Mouse (Mus musculus): ENCODE results near the gene Ckm. TPM values are rescaled to one million over a fixed set of nuclear protein-coding genes. Genes with fewer than 3 reads are reported as not detected.
A peak's percentile ranks its signal among the peaks of the same experiment; 100 is the strongest.

The Ckm gene
- total RNA-seq, 2 experiments from 2014 or later: 34,344 to 35,305 TPM

DNA sequence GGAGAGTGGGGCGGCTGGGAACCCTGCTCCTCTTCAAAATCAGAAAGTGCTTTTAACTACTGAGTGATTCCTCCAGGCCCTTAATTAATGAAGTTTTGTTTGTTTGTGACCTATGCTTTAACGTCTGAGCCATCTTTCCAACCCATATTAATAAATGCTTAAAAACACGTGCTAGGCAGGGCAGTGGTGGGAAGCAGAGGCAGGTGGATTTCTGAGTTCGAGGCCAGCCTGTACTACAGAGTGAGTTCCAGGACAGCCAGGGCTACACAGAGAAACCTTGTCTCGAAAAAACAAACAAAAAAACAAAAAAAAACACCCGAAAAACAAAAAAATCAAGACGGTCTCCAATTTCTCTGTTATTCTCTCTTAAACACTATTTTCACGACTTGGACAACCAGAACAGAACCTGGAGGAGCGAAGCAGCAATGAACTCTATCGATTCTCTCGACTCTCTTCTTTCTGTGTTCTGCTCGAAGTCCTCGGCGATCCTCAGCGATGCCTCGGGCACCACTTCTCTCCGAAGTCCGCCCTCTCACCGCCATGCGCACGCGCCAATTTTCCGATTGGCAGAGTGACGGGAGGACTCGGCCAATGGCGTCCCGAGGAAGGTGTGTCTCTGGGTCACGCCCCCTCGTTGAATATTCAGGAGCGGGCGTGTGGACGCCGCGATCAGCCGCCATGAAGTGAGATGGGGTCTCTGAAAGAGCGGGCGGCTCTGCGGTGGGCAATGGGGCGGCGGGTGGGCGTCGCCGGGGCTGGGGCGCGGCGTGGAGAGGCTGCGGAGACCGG, 23.0 kb upstream of the Ckm start, which contains the start of gene Ercc2:
TSS of gene Ercc2 (plus strand) at position 634 of the 789 bp plus-strand sequence.
- DNase-seq: peak; percentile 99
- intact Hi-C loops (cut with DNase I; ENCODE audit: low total_unique reads): no loop called here

DNA sequence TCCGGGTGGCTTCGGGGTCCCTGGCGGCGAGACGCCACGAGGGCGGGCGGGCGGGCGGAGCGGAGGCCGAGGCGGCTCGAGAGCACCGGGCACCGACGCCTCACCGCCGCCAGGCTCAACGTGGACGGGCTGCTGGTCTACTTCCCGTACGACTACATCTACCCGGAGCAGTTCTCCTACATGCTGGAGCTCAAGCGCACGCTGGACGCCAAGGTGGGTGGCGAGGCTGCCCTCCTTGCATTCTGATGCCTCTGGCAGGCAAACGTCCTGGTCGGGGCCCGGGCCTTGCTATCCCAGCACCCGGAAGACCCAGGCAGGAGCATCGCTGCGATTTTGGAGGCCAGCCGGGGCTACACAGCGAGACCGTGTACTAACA, 22.4 kb upstream of the Ckm start:
- intact Hi-C loops (cut with DNase I; ENCODE audit: low total_unique reads): no loop called here
- DNase-seq: no peak

DNA sequence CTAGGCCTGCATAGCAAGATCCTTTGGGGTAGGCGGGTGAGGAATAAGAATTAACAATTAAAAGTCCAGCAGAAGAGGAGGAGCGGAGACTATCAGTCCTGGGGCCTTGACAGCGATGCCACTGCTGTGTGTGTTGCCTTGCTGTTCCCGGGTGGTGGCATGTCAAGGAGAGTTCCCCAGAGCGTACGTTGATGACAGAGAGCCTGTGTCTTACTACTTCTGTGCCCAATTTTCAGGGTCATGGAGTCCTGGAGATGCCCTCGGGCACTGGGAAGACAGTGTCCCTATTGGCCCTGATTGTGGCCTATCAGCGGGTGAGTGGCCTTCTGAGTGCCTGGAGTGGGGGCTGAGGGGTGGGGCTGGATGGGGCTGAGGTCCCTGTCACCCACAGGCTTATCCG, 20.9 kb upstream of the Ckm start:
- intact Hi-C loops (cut with DNase I; ENCODE audit: low total_unique reads): no loop called here
- no peak for DNase-seq

DNA sequence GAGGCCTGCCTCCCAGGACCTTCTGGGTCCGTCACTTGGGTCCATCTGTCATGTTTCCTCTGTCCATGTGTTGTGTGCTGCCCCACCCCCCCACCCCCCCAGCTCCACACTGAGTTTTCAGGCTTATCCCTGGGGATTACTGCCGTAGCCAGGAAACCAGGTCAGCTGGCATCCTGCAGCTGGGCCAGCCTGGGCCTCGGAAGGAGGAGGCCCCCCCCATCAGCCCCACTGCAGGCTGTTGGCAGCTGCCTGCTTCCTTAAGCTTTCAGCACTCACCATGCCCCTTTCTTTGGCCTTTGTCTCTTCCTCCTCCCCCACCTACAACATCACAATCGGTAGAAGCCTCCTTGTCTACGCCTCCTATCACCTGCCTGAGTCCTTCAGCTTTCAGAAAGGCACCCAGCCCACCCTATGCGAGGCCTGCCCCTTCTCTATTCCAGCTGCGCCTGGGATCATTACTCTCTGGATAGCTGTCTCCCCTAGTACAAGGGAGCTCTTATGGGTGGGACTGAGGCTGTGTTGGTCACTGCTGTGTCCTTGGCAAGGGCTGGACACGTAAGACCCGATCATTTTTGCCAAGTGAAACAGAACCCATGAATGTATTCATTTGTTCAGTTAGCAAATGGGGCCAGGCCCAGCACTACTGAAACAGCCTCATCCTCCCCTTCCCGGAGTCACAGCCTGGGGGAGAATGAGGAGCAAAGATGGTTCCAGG, 15.7 kb upstream of the Ckm start:
- no peak for DNase-seq
- intact Hi-C loops (cut with DNase I; ENCODE audit: low total_unique reads): no loop called here

DNA sequence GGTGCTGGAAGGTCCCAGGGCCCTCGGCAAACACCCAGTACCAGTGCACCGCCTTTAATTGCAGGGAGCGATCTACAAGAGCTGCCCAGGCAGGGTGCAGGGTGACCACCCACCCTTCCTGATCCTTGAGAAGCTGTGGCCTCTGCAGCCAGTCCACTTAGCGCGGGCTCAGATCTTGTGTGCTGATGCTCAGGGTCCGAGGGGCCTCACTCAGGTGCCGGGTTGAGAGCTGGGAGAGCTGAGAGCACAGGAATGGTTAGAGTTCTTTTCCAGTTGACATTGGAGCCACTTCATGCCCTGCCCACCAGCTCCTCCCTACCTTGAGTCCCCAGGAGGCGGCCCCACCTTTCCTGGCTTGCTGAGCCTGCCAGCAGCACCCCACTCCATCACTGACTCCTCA, 10.1 kb upstream of the Ckm start:
- intact Hi-C loops (cut with DNase I; ENCODE audit: low total_unique reads): no loop called here
- no peak for DNase-seq

DNA sequence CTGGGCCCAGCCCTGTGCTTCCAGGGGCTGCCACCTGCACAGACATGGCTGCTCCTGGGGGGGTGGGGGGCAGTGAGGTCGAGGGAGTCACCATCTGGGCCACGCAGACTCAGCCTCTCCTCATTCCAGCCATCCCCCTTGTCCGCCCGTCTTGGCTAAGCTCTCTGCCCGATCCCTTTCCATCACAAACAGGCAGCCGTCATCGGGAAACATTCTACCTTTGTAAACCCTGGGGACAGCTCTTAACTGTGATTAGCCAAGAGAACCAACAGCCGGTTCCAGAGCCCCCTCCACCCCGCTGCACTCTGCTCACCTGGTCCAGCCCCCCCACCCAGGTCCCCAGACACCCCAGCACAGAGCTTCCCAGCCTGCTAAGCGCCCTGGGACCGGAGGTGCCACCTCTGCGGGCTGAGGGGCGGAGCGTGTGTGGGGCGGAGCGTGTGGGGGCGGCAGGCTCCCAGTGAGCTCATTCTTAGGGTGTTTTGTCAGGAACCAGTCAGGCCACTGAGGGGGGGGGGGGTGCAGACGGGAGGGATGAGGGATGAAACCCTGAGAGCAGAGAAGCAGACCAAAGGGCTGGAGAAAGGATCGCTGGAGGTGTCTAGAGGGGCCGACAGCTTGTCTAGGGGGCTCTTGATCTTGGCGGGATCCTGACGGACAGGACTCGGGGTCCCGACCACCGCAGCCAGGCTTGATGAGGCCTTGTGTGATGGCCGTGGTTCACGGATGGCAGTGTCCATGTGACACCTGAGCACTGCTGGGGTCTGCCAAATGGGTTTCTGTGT, 4.9 kb upstream of the Ckm start:
- DNase-seq: no peak
- intact Hi-C loops (cut with DNase I; ENCODE audit: low total_unique reads): loop anchor here (5.0 kb wide), 1 partner anchor 48 kb away; no protein-coding TSS in a partner anchor

DNA sequence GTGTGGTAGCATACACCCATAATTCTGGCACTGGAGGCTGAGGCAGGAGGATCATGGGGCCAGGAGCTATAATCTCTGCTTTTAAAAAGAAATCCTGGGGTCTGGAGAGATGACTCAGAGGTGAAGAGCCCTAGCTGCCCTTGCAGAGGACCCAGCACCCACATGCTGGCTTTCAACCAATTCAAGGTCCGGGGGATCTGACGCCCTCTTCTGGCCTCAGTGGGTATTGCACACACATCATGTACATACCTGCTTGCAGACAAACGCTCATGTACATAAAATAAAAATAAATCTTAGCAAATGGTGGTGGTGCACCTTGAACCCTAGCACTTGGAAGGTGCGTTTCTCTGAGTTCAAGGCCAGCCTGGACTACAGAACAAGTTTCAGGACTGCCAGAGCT, 3.6 kb upstream of the Ckm start:
- intact Hi-C loops (cut with DNase I; ENCODE audit: low total_unique reads): no loop called here
- no peak for DNase-seq

DNA sequence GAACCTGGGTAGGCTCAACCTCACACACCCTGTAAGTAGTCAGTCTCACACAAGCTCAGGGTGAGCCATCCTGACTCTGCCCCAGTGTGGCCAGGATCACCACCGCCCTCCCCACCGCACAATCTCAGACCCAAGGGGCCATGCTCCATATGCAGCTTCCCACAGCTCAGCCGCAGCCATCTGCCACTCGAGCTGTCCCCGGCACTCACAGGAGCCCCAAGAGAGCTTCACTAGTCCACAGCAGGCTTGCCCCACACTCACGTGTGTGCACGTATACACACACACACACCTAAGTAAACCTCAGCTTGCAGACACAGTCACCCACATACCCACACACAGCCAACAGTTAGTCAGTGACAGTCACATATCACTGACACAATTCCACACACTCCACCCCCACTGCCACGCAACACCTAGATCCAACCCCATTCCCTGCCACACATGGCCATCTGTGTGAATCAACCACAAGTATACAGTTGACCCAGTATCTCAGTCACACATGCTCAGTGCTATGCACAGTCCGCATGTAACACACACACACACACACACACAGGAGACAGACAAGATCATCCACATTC, 2.0 kb upstream of the Ckm start:
- intact Hi-C loops (cut with DNase I; ENCODE audit: low total_unique reads): no loop called here
- no peak for DNase-seq

DNA sequence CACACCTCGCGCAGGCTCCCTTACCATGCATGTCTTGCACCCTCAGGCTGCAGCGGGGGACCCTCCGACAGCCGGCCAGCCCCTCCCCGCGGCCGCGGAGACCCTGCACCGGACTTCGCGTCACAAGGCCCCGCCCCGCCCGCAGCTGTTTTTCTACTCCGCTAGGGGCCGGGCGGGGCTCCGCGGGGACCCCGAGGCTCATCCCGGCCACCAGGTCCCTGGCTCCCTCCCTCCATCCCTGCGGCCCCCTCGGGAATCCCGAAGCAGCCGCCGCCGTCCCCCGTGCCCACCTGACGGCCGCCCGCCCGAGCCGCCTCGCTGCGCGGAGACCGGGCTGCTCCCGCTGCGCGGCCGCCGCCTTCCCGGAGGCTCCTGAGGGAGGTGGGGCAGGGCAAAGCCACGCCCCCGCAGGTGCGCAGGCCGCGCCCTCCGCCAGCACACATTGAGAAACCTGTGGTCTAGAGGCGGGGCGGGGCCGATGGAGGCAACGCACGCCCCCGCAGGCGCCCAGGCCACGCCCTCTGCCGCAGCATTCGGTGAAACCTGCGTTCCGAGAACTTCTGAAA, 762 bp upstream of the Ckm start, which contains the start of gene Klc3:
TSS of gene Klc3 (minus strand) at position 374 of the 566 bp plus-strand sequence.
- intact Hi-C loops (cut with DNase I; ENCODE audit: low total_unique reads): no loop called here
- no peak for DNase-seq

DNA sequence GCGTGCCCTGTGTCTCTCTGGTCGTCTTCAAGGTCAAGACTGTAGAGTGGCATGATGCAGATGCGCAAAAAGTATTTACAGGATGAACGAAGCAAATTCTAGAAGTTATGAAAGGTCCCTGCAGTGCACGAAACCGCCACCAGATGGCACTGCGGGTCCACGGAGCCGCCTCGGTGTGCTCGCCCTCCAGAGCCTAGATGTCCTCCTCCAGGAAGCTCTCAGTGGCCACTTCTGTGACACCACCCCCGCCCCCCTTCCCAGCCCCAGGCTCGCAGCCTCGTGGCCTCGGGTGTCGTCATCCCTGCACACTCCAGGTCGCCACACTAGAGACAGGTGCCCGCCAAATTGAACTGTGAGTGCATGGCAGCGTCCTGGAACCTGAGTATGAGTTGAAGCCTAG, 841 bp downstream of the Ckm start:
- peak; percentile 78 for DNase-seq
- intact Hi-C loops (cut with DNase I; ENCODE audit: low total_unique reads): no loop called here

DNA sequence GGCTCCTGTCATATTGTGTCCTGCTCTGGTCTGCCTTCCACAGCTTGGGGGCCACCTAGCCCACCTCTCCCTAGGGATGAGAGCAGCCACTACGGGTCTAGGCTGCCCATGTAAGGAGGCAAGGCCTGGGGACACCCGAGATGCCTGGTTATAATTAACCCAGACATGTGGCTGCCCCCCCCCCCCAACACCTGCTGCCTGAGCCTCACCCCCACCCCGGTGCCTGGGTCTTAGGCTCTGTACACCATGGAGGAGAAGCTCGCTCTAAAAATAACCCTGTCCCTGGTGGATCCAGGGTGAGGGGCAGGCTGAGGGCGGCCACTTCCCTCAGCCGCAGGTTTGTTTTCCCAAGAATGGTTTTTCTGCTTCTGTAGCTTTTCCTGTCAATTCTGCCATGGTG, 5.2 kb downstream of the Ckm start:
- peak; percentile 63 for DNase-seq
- intact Hi-C loops (cut with DNase I; ENCODE audit: low total_unique reads): no loop called here

DNA sequence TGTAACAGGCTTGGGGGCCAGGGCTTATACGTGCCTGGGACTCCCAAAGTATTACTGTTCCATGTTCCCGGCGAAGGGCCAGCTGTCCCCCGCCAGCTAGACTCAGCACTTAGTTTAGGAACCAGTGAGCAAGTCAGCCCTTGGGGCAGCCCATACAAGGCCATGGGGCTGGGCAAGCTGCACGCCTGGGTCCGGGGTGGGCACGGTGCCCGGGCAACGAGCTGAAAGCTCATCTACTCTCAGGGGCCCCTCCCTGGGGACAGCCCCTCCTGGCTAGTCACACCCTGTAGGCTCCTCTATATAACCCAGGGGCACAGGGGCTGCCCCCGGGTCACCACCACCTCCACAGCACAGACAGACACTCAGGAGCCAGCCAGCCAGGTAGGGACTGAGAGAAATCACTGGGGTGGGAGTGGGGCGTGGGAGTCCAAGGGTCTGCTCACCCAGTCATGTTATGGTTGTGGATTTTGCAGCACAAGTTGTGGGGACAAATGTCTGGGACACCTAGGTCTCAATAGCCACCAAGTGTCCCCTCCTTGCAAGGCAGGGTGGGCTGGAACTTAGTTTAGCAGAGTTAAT, 6.3 kb downstream of the Ckm start:
- DNase-seq: peak; percentile 93
- intact Hi-C loops (cut with DNase I; ENCODE audit: low total_unique reads): no loop called here

DNA sequence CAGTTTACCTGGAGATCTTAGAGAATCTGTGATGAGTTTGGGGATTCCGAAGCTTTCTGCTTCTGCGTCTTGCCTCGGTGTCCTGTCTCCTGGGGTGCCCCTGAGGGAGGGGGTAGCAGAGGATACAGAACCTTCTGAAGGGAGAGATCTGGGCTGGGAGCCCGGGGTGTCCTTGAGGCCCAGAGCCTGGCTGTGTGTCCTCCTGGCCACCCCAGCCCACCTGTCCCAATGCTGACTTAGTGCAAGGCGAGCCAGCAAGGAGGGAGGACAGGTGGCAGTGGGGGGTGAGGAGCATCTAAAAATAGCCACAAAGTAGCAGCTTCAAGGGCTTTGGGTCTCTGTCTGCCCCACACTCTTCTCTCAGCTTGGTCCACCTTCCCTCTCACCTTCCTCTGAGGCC, 7.2 kb downstream of the Ckm start:
- peak; percentile 70 for DNase-seq
- intact Hi-C loops (cut with DNase I; ENCODE audit: low total_unique reads): no loop called here

DNA sequence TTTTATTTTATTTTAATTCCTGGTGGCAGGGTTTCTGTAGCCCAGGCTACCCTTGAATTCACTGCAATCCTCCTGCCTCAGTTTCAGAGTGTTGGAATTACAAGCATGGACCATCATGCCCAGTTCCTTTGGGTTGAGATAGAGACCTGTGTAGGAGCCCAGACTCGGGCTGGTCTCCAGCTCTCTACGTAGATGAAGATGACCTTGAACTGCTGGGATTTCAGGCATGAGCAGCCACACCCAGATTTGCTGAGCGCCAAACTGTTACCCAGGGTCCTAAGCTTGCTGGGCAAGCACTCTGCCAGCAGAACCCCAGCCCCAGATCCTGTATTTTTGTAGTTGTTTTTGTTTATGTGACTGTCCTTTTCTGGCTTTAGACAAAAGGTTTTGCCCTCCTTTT, 8.9 kb downstream of the Ckm start:
- intact Hi-C loops (cut with DNase I; ENCODE audit: low total_unique reads): no loop called here
- DNase-seq: no peak

DNA sequence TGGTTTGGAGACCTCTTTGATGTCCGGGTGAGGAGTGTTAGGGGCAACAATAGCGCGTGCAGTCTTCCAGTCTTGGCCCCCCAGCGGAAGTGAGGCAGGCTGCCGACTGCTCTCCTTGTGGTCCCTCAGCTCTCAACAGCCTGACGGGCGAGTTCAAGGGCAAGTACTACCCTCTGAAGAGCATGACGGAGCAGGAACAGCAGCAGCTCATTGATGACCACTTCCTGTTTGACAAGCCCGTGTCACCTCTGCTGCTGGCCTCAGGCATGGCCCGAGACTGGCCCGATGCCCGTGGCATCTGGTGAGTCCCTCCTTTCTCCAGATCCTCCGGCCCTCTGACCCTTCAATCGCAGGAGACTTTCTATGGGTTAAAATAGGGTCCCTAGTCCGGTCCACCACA, 12.0 kb downstream of the Ckm start:
- intact Hi-C loops (cut with DNase I; ENCODE audit: low total_unique reads): no loop called here
- DNase-seq: no peak

DNA sequence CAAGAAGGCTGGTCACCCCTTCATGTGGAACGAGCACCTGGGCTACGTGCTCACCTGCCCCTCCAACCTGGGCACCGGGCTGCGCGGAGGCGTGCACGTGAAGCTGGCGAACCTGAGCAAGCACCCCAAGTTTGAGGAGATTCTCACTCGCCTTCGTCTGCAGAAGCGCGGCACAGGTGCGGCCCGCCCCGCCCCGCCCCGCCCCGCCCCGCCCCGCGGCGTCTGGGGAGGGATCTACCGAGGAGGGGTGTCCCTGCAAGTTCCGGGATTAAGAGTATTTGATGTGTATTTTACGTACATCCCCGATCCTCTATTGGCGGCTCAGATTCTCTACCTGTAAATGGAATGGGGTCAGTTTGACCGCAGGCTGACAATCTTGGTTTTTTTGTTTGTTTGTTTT, 15.5 kb downstream of the Ckm start:
- DNase-seq: no peak
- intact Hi-C loops (cut with DNase I; ENCODE audit: low total_unique reads): no loop called here

DNA sequence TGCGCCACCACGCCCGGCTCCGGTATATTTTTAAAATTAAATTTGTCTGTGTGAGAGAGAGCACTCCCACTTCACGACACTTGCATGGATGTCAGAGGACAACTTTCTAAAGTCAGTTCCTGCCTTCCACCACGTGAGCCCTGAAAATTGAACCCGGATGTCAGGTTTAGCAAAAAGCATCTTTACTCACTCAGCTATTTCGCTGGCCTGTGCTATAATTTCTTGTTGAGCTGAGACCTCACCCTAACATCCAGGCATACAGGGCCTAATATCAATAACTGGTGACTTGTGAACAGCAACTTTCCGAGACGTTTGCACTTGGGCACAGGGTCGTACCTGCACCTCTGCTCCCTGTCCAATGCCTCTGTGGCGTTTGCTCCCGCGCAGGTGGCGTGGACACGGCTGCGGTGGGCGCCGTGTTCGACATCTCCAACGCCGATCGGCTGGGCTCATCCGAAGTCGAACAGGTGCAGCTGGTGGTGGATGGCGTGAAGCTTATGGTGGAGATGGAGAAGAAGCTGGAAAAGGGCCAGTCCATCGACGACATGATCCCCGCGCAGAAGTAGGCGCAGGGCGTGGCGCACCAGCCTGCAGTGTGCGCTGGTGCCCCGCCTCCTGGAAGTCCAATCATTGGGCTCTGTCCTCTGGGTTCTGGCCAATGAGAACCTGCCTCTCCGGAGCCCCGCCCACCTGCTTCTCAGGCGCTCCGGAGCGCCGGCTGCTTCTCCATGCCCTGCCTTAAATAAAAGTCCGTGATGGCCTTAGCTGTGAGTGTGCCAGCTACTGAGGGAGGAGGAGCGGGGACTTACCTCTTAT, 16.5 kb downstream of the Ckm start:
- intact Hi-C loops (cut with DNase I; ENCODE audit: low total_unique reads): no loop called here
- peak; percentile 85 for DNase-seq

DNA sequence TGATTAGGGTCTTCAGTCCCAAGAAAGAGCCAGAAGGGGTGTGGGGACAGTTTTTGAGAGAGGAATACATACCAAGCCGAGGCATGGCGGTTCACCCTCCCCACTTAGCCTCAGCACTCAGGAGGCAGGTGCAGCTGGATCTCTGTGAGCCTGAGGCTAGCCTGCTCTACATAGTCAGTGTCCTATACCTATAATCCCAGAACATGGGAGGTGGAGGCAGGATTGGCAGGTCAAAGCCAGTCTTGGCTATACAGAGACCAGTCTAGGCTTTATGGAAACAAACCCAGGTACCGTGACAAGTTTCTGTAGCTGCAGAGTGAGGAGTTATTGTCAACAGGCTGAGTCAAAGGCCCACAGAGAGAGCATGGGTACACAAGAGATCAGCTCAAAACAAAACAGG, 18.5 kb downstream of the Ckm start:
- intact Hi-C loops (cut with DNase I; ENCODE audit: low total_unique reads): no loop called here
- no peak for DNase-seq

DNA sequence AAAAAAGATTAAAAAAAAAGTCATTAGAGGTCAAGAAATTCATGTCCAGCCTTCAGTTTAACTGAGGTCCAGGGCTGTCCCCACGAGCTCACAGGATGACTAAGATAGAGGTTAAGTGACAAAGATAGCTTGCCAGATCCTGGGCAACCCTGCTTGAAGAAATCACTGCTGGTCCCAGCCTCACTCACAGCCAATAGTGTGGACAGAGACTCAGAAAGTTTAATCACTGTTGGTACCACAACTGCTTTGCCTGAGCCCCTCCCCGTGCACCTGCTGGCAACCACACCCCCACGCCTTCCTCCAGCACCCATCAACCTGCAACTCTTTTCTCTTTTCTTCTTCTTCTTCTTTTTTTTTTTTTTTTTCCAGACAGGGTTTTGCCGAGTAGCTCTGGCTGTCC, 19.5 kb downstream of the Ckm start:
- intact Hi-C loops (cut with DNase I; ENCODE audit: low total_unique reads): no loop called here
- no peak for DNase-seq

Measured in gastrocnemius, postnatal 14 days (tissue).